Mouse (Mus musculus) heart, embryonic 11.5 days (tissue): ENCODE measurements around the gene Sf1. TPM values are rescaled to one million over a fixed set of nuclear protein-coding genes. Genes with fewer than 3 reads are reported as not detected.

Source experiments
- ATAC-seq: fragments of 200-750 bp; cut with Nextera tagmentation; replicated peaks from 2 replicates; pipeline ENCODE4 v1.8.0; 2017; ENCODE audit warnings: moderate library complexity; ENCODE audit not compliant: insufficient number of reproducible peaks, low FRiP score, low TSS enrichment
- H3K27ac ChIP-seq: fragments of 300-500 bp; sonication (generic); 2 replicates; pipeline ENCODE4 v1.5.1; 2014; ENCODE audit warnings: mild to moderate bottlenecking, low read depth, low read length
- H3K27me3 ChIP-seq: fragments of 300-500 bp; sonication (generic); 2 replicates; pipeline ENCODE4 v1.6.1; 2014; ENCODE audit warnings: mild to moderate bottlenecking, low read length, mixed read lengths; ENCODE audit not compliant: control insufficient read depth, insufficient read depth
- H3K36me3 ChIP-seq: fragments of 300-500 bp; sonication (generic); 2 replicates; pipeline ENCODE4 v1.6.1; 2014; ENCODE audit warnings: mild to moderate bottlenecking, low read length, moderate library complexity, mixed read lengths; ENCODE audit not compliant: control insufficient read depth, insufficient read depth
- H3K4me1 ChIP-seq: fragments of 300-500 bp; sonication (generic); 2 replicates; pipeline ENCODE4 v1.6.1; 2014; ENCODE audit warnings: low read length; ENCODE audit not compliant: control insufficient read depth, insufficient read depth
- H3K4me2 ChIP-seq: fragments of 300-500 bp; sonication (generic); 2 replicates; pipeline ENCODE4 v1.6.1; 2014; ENCODE audit warnings: mild to moderate bottlenecking, moderate library complexity
- H3K4me3 ChIP-seq: fragments of 300-500 bp; sonication (generic); 2 replicates; pipeline ENCODE4 v1.5.1; 2014; ENCODE audit warnings: low read depth, low read length
- H3K9ac ChIP-seq: fragments of 300-500 bp; sonication (generic); 2 replicates; pipeline ENCODE4 v1.6.1; 2014; ENCODE audit warnings: mild to moderate bottlenecking, low read depth, low read length, moderate library complexity
- H3K9me3 ChIP-seq: fragments of 300-500 bp; sonication (generic); replicated peaks from 2 replicates; pipeline ENCODE4 v1.6.1; 2016; ENCODE audit warnings: low read length; ENCODE audit not compliant: control insufficient read depth
- WGBS: fragments of 180-500 bp; shearing (Covaris S2); extraction: QIAGEN DNeasy Blood & Tissue Kit; methylation state at CpG from one replicate; pipeline ENCODE4 v1.1.7; 2014; ENCODE audit not compliant: insufficient replicate concordance; 5-methylcytosine and 5-hydroxymethylcytosine counted together
- polyA plus RNA-seq: library from polyadenylated mRNA; unstranded; fragments of >200 nt; fragmentation: Nextera tagmentation; extraction: Ambion mirVana; gene quantifications from 2 replicates; pipeline ENCODE4 v1.2.1, GENCODE M21; 2014

Sf1 gene
- polyA plus RNA-seq, 1 experiment from 2014 or later: 106 TPM

- H3K4me3 ChIP-seq: peak within 1 kb of the TSS; percentile 48
- peak within 1 kb of the TSS; percentile 82 for H3K4me2 ChIP-seq
- H3K9ac ChIP-seq: peak within 1 kb of the TSS; percentile 71
- peak within 1 kb of the TSS; percentile 90 for H3K27ac ChIP-seq
- WGBS: 9% methylated on average over 7 of the region's 7 CpGs
- H3K9me3 ChIP-seq: no peaks in the 10 kb centered on the region
- ATAC-seq: peak; percentile 60
- peaks cover 34% of the 10 kb centered on the region for H3K4me1 ChIP-seq
- no peaks in the 10 kb centered on the region for H3K27me3 ChIP-seq
- peaks cover under 1% of the 10 kb centered on the region; the same call in 1 of the 2 replicates for H3K36me3 ChIP-seq
These were observed 20.6 kb downstream of the Sf1 start, which contains the start of gene Pygm for GRCm38 (mm10) chr19:6384128-6384527. Pygm (plus strand) TSS chr19:6384399.

GRCm38 (mm10) chr19:6384954-6385353 lies 21.5 kb downstream of the Sf1 start:
- Histone ChIP-seq H3K27ac (peak overlapping the region; percentile 90), H3K4me1 (peaks cover 40% of the 10 kb centered on the region), H3K4me2 (peak overlapping the region; percentile 82), H3K27me3 (no peaks in the 10 kb centered on the region), H3K36me3 (peaks cover 7% of the 10 kb centered on the region; the same call in 1 of the 2 replicates), H3K9ac (peak overlapping the region; percentile 71), H3K4me3 (peak overlapping the region; percentile 48), H3K9me3 (no peaks in the 10 kb centered on the region)
- 41% methylated on average over 11 of the region's 11 CpGs for WGBS
- no peak for ATAC-seq

- Histone ChIP-seq H3K4me2 (peak overlapping the region; percentile 82), H3K27ac (peak overlapping the region; percentile 90)
These were observed 21.9 kb downstream of the Sf1 start for GRCm38 (mm10) chr19:6385419-6385818.

GRCm38 (mm10) chr19:6385821-6386220 lies 22.3 kb downstream of the Sf1 start:
- Histone ChIP-seq H3K36me3 (peaks cover 7% of the 10 kb centered on the region; the same call in 1 of the 2 replicates), H3K27ac (peak overlapping the region; percentile 90), H3K4me3 (peak overlapping the region; percentile 48), H3K27me3 (no peaks in the 10 kb centered on the region), H3K9me3 (no peaks in the 10 kb centered on the region), H3K4me2 (peak overlapping the region; percentile 82), H3K4me1 (peaks cover 40% of the 10 kb centered on the region), H3K9ac (peak overlapping the region; percentile 71)
- no peak for ATAC-seq
- 72% methylated on average over 7 of the region's 7 CpGs for WGBS

More at GRCm38 (mm10) chr19:6385419-6385818, 21.9 kb downstream of the Sf1 start:
- no peaks in the 10 kb centered on the region for H3K27me3 ChIP-seq
- peak overlapping the region; percentile 71 for H3K9ac ChIP-seq
- ATAC-seq: no peak
- H3K9me3 ChIP-seq: no peaks in the 10 kb centered on the region
- peak overlapping the region; percentile 48 for H3K4me3 ChIP-seq
- H3K36me3 ChIP-seq: peaks cover 7% of the 10 kb centered on the region; the same call in 1 of the 2 replicates
- peaks cover 40% of the 10 kb centered on the region for H3K4me1 ChIP-seq
- 49% methylated on average over 5 of the region's 5 CpGs for WGBS

- H3K9me3 ChIP-seq: no peaks in the 10 kb centered on the region
- H3K27ac ChIP-seq: no peak overlapping the region
- H3K4me1 ChIP-seq: peaks cover 40% of the 10 kb centered on the region
- no peaks in the 10 kb centered on the region for H3K27me3 ChIP-seq
- H3K36me3 ChIP-seq: peaks cover 7% of the 10 kb centered on the region; the same call in 1 of the 2 replicates
- H3K4me3 ChIP-seq: peak overlapping the region; percentile 48; the same call in 1 of the 2 replicates
- H3K9ac ChIP-seq: peak overlapping the region; percentile 4; the same call in 1 of the 2 replicates
- 56% methylated on average over 9 of the region's 9 CpGs for WGBS
- no peak for ATAC-seq
- peak overlapping the region; percentile 82 for H3K4me2 ChIP-seq
These were observed 22.7 kb downstream of the Sf1 start for GRCm38 (mm10) chr19:6386234-6386633.

- Histone ChIP-seq H3K4me2 (no peak overlapping the region), H3K27ac (no peak overlapping the region), H3K4me3 (no peak overlapping the region), H3K9ac (no peak overlapping the region), H3K36me3 (peaks cover 11% of the 10 kb centered on the region), H3K27me3 (no peaks in the 10 kb centered on the region), H3K4me1 (peaks cover 30% of the 10 kb centered on the region), H3K9me3 (no peaks in the 10 kb centered on the region)
- no peak for ATAC-seq
- WGBS: 79% methylated on average over 13 of the region's 13 CpGs
These were observed 24.5 kb downstream of the Sf1 start for GRCm38 (mm10) chr19:6388006-6388405.

- Histone ChIP-seq H3K4me2 (peak overlapping the region; percentile 56), H3K27ac (no peak overlapping the region), H3K9me3 (no peaks in the 10 kb centered on the region), H3K27me3 (no peaks in the 10 kb centered on the region), H3K36me3 (peaks cover 11% of the 10 kb centered on the region), H3K4me1 (peaks cover 15% of the 10 kb centered on the region), H3K9ac (no peak overlapping the region), H3K4me3 (peak overlapping the region; percentile 13; the same call in 1 of the 2 replicates)
- 0 out of 2 replicates have a peak, but pooled peaks have one; percentile 15 for ATAC-seq
- 13% methylated on average over 16 of the region's 16 CpGs for WGBS
These were observed 26.3 kb downstream of the Sf1 start for GRCm38 (mm10) chr19:6389803-6390202.

- peaks cover 11% of the 10 kb centered on the region for H3K36me3 ChIP-seq
- H3K4me2 ChIP-seq: no peak overlapping the region
- H3K4me1 ChIP-seq: peaks cover 15% of the 10 kb centered on the region
- ATAC-seq: no peak
- no peaks in the 10 kb centered on the region for H3K27me3 ChIP-seq
- no peak overlapping the region for H3K4me3 ChIP-seq
- 51% methylated on average over 6 of the region's 6 CpGs for WGBS
- H3K27ac ChIP-seq: no peak overlapping the region
- no peaks in the 10 kb centered on the region for H3K9me3 ChIP-seq
- no peak overlapping the region for H3K9ac ChIP-seq
These were observed 26.8 kb downstream of the Sf1 start for GRCm38 (mm10) chr19:6390251-6390650.
